Mouse (Mus musculus): ENCODE measurements around the gene Prc1. TPM values are rescaled to one million over a fixed set of nuclear protein-coding genes. Genes with fewer than 3 reads are reported as not detected.
"Not testable (repeated sequence)": the region's sequence is repeated elsewhere in the genome, so short reads cannot be mapped to it uniquely, and the experiment has no call there.

Prc1 gene
- total RNA-seq, 1 experiment from 2014 or later: 17.8 TPM

DNA sequence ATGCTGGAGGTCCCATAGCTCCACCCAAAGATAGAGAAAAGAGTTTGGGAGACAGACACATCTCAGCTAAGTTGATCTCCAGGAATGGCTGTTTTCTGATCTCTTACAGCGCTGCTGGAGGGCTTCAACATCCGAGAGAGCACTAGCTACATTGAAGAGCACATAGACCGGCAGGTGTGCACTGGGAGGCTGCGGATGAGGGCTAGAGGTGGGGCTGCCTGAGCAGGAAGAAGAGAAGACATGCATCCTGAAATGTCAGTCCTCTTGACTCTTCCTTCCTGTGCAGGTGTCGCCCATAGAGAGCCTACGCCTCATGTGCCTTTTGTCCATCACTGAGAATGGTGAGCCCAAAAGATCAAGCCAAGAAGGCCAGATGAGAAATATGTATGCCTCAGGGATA is 8.5 kb upstream of the Prc1 start:
- no peak for DNase-seq

DNA sequence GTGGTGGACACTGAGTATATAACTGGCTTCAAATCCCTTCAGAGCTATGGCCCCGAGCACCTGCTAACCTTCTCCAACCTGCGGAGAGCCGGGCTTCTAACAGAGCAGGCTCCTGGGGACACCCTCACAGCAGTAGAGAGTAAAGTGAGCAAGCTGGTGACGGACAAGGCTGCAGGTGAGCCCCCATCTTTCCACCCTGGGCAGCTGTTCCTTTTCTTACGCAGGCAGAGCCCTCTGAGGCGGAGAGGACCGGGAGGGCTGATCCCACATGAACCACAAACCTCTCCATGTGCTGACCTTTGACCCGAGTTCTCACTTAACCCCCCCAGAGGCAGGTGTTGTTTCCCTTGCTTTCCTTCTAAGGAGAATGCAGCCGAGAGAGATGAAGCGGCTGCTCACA is 6.5 kb upstream of the Prc1 start:
- no peak for DNase-seq

DNA sequence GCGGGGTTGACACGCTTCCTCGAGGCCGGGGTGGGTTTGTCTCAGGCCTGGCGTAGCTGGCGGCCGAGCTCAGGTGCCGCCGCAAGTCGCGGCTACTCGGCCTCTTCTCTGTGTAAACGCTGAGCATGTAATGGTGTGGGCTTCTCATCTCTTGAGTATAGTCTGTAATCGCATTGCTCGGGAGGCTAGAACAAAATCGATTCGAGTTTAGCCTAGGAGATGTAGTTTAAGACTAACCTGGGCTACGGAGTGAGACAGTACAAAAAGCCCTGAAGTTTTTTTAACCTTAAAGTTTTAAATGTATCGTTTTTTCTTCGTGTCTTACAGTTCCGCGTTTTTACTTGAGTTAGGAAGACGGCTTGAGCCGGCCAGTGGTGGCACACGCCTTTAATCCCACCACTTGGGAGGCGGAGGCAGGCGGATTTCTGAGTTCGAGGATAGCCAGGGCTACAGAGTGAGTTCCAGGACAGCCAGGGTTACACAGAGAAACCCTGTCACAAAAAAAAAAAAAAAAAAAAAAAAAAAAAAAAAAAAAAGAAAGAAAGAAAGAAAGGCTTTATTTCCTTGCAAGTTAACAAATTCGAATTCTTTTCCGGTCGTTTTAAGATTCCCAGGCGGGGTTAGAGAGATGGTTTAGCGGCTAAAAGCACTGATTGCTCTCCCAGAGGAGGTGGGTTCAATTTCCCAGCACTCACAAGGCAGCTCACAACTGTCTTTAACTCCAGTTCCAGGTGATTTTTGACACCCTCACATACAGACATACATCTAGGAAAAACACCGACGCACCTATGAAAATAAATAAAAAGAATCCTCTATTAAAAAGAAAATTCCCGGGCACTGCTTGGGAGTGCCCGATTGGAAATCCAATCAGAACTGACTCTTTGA is 756 bp downstream of the Prc1 start:
- DNase-seq: no peak

DNA sequence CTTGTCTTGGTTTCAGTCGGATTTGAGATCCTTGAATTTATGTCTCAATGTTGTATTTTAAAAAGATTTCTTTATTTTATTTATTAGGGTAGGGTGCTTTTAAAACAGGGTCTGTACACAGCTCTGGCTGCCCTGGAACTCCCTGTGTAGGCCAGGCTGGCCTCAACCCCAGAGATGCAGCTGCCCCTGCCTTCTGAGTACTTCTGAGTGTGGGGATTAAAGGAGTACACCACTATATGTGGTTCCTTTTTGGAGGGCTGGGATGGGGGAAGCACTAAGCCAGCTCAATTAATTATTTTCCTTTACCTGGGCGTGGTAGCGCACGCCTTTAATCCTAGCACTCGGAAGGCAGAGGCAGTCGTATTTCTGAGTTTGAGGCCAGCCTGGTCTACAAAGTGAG is 2.2 kb downstream of the Prc1 start:
- DNase-seq: no peak

DNA sequence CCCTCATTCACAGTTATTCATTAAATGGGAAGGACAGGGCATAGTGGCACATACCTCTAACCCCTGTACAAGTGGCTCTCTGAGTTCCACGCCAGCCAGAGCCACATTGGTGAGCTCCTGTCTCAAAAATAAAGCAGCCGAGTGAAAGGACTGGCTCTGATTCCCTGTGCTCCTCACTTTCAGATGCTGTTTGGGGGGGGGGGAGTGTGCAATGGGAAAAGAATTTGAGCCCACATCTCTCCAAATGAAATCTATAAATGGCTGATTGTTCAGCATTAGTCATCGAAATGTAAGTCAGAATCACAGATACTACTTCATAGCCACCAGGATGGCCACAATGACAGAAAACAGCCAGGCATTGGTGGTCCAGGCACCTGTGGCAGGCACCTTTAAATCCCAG is 2.8 kb downstream of the Prc1 start:
- no peak for DNase-seq

DNA sequence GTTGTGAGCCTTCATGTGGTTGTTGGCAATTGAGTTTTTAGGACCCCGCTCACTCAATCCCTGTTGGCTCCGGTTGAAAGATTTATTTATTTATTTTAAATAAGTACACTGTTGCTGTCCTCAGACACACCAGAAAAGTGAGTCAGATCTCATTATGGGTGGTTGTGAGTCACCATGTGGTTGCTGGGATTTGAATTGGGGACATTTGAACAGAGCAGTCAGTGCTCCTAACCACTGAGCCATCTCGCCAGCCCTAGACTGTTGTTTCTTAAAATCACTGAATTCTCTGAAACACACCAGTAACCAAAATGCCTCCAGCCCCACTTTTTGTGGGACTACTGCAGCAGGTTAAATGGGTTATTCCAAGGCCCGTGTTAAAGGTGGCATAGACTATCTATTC is 4.5 kb downstream of the Prc1 start:
- no peak for DNase-seq

DNA sequence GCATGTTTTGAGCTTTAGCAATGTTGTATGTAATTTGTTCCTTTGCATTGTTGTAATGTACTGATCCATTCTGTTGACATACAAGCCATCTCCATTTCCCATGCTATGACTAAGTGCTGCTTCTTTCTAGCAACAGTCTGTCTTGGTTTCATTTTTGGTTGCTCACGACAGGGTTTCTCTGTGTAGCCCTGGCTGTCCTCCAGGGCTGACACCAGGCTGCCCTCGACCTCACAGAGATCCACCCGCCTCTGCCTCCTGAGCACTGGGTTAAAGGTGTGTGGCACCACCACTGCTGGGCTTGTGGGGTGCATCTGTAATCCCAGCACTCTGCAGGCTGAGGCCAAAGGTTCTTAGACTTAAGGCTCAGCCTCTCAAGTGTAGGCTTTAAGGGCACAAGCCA is 5.3 kb downstream of the Prc1 start:
- no peak for DNase-seq

DNA sequence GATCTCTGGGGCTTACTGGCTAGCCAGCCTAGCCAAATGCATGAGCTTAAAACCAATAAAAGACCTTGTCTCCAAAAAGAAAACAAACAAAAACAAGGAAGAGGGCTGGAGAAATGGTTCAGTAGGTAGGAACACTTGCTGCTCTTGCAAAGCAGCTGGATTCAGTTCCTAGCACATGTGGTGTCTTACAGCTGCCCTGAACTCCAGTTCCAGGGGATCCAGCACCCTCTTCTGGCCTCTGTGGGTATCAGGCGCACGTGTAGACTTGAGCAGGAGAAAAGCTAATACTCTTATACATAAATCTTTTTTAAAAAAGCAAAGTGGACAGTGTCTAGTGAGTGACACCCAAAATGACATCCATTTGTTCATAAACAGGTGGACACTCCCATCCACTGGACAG is 7.3 kb downstream of the Prc1 start:
- DNase-seq: no peak

DNA sequence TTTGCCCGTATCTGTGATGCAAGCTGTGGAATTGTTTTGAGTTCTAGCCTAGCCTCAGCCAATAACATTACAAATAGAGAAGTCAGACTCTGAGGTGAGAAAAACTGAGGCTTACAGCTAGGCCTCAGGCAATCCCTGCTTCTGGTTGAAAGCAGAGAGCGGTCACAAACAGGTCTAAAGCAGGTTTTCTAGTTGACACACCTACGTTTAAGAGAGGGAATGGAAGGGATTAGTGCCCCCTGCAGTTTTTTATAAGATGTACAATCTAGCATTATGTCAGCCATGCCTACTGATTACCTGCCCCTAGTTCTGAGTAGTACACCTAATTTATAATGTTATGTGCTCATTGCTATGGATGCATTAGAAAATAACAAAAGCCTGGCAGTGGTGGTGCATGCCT is 13.5 kb downstream of the Prc1 start:
- no peak for DNase-seq

DNA sequence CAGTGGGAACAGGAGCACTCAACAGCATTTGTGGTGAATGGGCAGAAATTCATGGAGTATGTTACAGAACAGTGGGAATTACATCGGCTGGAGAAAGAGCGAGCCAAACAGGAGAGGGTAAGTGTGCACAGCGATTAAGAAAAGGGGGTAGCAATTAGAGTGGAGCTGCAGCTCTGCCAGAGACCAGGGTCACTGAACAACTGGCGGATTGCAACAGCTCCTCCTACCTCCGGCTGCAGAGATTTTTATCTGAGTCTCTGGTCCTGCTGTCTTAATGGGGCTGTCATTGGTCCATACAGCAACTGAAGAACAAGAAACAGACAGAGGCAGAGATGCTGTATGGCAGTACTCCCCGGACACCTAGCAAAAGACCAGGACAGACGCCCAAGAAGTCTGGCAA is 16.5 kb downstream of the Prc1 start:
- no peak for DNase-seq

DNA sequence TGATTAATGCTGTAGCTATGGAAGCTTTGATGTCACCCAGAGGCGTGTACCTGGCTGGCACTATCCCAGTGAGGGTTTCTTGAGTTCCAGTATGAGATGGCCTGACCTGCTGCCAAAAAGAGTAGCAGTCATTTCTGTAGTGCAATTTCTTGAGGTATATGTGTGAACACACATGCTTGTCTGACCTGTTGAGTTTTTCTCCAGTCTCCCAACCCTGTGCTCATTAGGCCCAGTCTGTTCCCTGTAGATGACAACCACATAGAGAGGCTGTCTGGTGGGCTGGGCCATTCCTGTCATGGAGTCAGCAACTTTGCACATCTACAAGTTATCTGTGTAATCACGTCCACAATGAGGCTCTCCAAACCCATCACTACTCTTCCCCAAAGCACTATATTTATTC is 21.5 kb downstream of the Prc1 start:
- DNase-seq: no peak

DNA sequence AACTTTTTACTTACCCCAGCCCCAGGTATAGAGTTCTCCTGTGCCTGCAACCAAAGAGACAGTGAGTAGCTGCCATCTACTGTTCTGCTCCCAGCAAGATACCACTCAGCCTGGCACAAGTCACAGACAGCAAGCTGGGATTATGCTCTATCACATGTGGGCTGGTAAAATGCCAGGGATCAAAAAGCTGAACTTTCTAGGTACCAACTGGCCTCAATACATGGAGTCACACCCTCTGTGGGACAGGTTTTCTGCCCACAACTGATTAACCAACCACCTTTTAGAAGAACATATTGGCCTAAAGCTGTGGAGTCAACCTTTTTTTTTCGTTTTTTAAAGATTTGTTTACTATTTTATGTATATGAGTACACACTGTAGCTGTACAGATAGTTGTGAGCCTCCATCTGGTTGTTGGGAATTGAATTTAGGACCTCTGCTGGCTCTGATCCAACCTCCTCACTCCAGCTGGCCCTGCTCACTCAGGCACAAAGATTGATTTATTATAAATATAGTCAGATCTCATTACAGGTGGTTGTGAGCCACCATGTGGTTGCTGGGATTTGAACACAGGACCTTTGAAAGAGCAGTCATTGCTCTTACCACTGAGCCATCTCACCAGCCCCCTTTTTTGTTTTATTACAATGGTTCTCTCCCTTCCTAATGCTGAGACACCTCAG is 23.3 kb downstream of the Prc1 start:
- no peak for DNase-seq

DNA sequence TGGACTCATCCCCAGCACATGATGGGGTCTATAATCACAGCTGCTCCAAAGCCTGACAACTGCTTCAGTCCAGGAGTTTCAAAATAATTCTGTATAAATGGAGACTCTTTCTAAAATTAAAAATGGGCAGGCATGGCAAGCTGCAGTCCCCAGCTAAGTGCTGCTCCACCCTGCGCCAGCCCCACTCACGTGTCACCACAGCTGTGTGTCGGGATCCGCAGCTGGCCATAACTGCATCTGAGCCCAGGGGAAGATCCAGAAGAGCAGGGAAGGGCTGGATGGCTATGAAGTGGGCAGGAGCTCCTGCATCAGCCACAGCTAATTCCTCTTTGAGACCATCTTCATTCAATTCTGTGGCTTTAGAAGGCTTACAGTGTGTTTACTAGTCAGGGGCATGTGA is 24.4 kb downstream of the Prc1 start:
- no peak for DNase-seq

DNA sequence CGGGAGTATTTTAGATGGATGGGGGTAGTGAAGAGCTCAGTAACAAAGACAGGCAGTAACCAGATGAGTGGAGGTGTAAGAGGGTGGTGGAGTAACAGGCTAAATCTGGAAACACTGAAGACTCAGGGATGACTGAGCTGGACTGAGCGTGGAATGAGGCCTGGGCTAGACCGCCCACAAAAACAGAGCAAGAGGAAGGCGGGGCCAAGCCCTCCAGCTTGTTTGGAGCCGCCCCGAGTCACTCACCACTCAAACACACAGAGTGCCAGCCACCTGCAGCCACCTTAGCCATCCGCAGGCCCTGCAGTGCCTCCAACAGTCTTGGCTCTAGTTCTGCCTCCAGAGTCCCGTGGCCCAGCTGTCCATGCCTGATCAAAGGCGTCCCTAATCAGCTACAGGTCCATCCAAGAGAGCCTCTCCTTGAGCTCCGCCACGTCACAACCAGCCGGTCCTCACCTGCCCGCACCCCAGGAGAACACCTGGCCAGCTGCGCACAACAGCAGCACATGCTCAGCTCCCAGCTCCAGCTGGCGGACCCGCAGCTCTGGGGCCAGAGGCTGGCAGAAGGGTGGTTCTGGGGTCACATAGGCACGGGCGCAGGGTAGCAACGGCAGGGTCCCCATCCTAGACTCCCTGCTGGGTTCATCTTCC is 25.7 kb downstream of the Prc1 start:
- DNase-seq: no peak

DNA sequence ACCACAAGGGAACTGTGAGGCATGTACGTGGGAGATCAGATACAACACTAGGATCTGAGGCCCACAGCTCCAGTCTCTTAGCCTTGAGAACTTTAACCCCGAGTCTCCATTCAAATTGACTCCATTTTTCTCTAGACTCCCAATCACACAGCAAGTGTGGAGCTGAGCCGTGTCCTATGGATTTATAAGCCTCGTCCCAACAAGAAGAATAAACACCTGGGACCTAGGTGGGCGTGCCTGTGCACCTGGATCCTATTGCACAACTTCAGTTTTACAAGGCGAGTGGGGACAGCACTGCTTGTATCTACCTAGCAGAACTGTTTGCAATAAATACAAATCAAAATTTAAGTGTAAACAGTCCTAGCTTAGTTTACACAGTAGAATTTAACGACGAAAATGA is 29.1 kb downstream of the Prc1 start:
- no peak for DNase-seq

DNA sequence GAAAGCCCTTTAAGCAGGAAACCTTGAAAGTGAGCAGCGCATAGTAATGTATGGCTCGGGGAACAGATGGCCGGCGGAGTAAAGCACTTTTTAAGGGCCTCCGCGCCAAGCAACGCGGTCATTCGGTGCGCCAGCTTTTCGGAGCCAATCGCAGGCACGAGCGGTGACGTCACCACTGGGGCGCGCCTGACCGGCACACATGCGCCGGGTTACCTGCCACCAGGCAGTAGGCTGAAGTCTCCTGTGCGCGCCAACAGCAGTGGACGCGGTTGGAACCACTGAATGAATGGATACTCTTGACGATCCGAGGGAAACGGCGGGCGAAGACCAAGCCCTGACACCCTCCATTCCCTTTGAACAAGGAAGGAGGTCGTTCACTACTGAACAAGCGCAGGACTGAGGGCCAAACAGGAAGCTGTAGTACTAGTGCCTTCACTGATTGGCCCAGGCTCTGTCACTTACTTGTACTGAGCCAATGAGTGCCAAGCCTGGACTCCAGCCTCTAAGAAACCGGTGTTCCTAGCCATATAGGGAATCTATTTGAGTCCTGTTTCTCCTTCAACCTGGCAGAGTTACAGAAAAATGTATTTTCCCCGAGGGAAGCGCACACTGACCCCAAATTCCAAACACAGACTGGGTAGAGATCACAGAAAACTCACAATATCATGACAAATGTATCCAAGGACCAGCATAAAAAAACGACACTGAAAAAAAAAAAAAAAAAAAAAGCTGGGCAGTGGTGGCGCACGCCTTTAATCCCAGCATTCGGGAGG is 30.0 kb downstream of the Prc1 start, which contains the start of gene Rccd1:
Gene Rccd1 (minus strand): TSS at position 412 of the 773 bp plus-strand sequence.
- DNase-seq: peak; percentile 96

DNA sequence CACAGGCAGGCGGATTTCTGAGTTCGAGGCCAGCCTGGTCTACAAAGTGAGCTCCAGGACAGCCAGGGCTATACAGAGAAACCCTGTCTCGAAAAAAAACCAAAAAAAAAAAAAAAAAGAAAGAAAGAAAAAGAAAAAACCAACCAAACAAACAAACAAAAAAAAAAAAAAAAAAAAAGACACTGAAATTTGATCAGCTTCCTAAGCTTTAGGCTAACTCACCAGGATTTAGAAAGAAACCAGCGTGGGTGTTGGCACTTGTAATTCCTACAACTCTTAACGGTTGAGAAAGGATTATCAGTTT is 30.5 kb downstream of the Prc1 start:
- not testable (repeated sequence) for DNase-seq

DNA sequence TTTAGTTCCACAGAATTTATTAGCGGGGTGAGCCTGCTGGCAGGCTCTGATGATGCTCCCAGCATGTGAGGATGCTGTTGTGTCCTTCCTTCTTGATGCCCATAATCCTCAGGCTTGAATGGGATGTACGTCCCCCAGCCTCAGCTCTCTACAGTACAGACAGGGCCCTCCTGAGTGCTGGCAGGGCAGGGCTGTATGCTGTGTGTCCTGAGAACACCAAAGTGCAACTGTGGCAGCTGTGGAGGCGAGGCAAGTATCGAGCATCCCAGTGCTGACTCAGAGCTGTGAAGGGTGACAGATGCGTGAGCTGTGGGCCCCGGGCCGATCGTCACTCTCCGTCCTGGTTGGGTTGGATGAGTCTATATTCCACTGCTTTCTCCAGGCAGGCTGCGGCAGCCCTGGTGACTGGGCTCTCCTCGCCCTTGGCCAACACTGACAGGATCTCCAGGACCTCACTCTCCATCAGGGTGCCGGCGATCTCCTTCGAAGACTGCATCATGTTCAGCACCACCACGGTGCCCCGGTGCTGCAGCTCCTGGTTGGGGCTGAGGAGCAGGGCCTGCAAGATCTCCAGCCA is 31.1 kb downstream of the Prc1 start:
- DNase-seq: no peak

DNA sequence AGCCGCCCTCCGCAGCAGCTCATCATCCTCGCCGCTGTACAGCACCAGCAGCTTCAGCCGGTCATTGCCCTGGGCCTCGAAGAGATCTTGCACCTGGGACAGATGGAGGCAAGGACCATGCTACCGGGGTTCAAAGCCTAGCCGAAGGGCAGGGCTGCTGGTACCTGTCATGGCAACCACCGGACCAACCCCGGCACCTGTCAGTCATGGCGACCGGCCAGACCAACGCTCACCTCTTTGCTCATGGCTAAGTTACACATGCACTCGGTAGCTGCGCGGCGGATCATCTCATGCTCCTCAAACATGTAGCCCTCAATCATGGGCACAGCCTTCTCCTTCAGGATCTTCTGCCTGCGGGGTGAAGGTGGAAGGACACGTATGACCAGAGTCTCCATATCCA is 31.8 kb downstream of the Prc1 start:
- no peak for DNase-seq

DNA sequence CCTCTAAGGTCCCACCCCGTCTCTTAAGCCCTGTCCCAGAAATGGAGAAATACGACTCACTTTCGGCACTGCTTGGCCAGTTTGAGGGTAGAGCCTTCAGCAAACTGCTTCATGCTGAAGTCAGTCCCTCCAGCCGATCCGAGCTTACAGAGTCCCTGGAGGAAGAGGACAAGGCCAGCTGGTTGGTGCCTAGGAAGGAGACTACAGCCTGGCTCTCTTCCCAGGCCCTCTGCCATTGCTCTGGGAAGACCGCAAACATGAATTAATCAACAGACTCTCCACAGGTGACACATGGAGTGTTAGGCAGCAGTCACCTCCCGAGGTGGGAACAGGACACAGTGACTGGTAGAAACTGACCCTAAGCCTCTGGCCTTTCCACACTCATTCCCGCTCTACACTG is 36.0 kb downstream of the Prc1 start:
- no peak for DNase-seq

DNA sequence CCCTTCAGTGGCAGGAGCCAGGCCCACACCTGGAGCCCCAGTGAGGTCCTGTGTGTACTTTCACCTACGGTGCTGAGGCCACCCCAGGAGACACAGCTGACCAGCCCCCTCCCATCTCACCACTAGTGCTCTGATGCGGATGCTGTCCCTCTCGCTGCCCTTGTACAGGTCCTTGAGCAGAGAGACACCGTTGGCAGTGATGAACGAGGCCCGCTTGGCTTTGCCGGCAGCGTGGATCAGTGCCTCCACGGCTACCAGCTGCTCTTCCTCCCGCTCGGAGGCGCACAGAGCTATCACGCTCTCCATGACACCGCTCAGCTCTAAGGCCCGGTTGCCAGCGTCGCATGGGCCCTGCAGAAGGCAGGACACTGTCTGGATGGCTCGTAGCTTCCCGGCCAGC is 37.2 kb downstream of the Prc1 start:
- no peak for DNase-seq

DNA sequence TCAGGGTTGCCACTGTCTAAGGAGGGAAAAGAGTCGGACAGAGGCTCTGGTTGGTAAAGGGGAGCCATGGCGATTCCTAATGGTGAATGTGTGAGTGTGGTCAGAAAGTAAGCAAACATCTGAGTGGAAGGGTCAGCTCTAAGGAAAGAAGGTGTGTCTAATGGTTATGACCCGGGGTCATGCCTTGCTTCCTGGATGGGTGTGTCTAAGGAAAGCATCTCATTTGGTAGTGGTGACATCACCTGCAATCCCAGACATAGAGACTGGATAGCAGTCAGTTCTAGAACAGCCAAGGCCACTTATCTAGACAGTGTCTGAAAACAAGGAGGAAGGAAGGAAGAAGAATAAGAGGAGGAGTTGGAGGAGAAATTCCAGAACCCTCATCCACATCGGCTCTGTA is 40.6 kb downstream of the Prc1 start:
- DNase-seq: no peak

All from adrenal gland, postnatal 25 days (tissue).